Mouse (Mus musculus) liver, embryonic 15.5 days (tissue): ENCODE results near the gene Ugt2b37. TPM values are rescaled to one million over a fixed set of nuclear protein-coding genes. Genes with fewer than 3 reads are reported as not detected.
A peak's percentile ranks its signal among the peaks of the same experiment; 100 is the strongest.
"Not testable (repeated sequence)": the region's sequence is repeated elsewhere in the genome, so short reads cannot be mapped to it uniquely, and the experiment has no call there.

Experiments
- ATAC-seq: fragments of 200-750 bp; cut with Nextera tagmentation; 2 replicates; pipeline ENCODE4 v1.8.0; 2017; ENCODE audit warnings: moderate number of reproducible peaks, mild to moderate bottlenecking, moderate library complexity; ENCODE audit not compliant: insufficient read depth
- H3K27ac ChIP-seq: fragments of 300-500 bp; sonication (generic); replicated peaks from 2 replicates; pipeline ENCODE4 v1.5.1; 2015; ENCODE audit warnings: mild to moderate bottlenecking, inconsistent platforms
- H3K27me3 ChIP-seq: fragments of 300-500 bp; sonication (generic); 2 replicates; pipeline ENCODE4 v1.6.1; 2015; ENCODE audit warnings: mild to moderate bottlenecking, inconsistent platforms
- H3K36me3 ChIP-seq: fragments of 300-500 bp; sonication (generic); replicated peaks from 2 replicates; pipeline ENCODE4 v1.6.1; 2015; ENCODE audit warnings: moderate library complexity, mild to moderate bottlenecking, inconsistent platforms
- H3K4me1 ChIP-seq: fragments of 300-500 bp; sonication (generic); replicated peaks from 2 replicates; pipeline ENCODE4 v1.6.1; 2015; ENCODE audit warnings: inconsistent platforms
- H3K4me2 ChIP-seq: fragments of 300-500 bp; sonication (generic); 2 replicates; pipeline ENCODE4 v1.6.1; 2015; ENCODE audit warnings: moderate library complexity, mild to moderate bottlenecking, inconsistent platforms
- H3K4me3 ChIP-seq: fragments of 300-500 bp; sonication (generic); replicated peaks from 2 replicates; pipeline ENCODE4 v1.5.1; 2015; ENCODE audit warnings: mild to moderate bottlenecking, inconsistent platforms
- H3K9ac ChIP-seq: fragments of 300-500 bp; sonication (generic); 2 replicates; pipeline ENCODE4 v1.6.1; 2015; ENCODE audit warnings: moderate library complexity, mild to moderate bottlenecking, inconsistent platforms
- H3K9me3 ChIP-seq: fragments of 300-500 bp; sonication (generic); replicated peaks from 2 replicates; pipeline ENCODE4 v1.6.1; 2016; ENCODE audit warnings: inconsistent platforms
- WGBS: fragments of 180-500 bp; shearing (Covaris S2); methylation state at CpG from one replicate; pipeline ENCODE4 v1.1.7; 2015; ENCODE audit warnings: mixed read lengths; ENCODE audit not compliant: insufficient replicate concordance; 5-methylcytosine and 5-hydroxymethylcytosine counted together
- polyA plus RNA-seq: library from polyadenylated mRNA; unstranded; fragments of >200 nt; fragmentation: Nextera tagmentation; extraction: Ambion mirVana; gene quantifications from 2 replicates; pipeline ENCODE4 v1.2.1, GENCODE M21; 2015

The Ugt2b37 gene
- not detected in 2 replicates for polyA plus RNA-seq

DNA sequence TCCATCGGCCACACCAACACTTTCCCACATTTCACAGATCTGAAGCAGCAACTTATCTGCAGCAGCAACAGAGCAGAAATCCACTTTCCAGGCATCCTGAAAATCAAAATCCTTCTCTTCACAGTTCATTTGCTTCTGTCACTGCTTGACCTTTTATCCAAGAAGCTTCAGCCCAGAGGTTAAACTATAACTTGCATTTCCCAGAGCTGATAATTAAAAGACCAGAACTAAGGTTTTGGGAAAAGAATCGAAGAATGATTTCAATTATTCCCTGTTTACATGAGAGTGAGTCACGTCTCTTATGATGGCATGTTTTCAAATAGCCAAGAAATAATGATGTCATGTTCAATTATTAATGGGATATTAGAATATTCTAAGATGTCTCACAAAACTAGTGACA is at the start of gene Ugt2b37:
Gene Ugt2b37, minus strand, starts transcription at position 129 of the 400 bp plus-strand sequence.
- H3K27ac ChIP-seq, H3K9me3 ChIP-seq, H3K4me2 ChIP-seq, H3K4me3 ChIP-seq, H3K36me3 ChIP-seq, H3K27me3 ChIP-seq, ATAC-seq, H3K4me1 ChIP-seq, H3K9ac ChIP-seq: not testable (repeated sequence)
- WGBS: 60% methylated on average over 3 of the region's 3 CpGs

DNA sequence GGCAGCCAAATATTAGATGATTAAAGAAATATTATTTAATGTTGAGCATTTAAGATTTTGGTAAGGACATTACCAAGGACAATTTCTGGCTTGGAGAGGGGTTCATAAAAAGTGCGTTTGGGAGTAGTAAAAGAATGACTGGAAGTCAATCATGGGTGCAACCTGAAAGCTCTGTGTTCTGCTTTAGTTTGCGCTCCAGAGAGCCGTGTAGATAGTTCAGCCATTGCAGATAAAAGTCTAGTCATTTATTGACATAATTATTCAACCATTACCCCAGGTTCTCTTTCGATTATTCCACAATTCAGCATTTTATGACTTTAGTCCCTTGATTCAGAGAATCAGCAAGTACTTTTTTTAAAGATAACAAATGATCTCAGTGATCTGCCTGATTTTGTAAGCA is 31.6 kb upstream of the Ugt2b37 start:
- not testable (repeated sequence) for H3K4me3 ChIP-seq, H3K36me3 ChIP-seq, H3K27me3 ChIP-seq, H3K9ac ChIP-seq, H3K4me1 ChIP-seq, H3K9me3 ChIP-seq, H3K4me2 ChIP-seq, ATAC-seq, H3K27ac ChIP-seq
- WGBS: 62% methylated on average over 4 of the region's 4 CpGs

DNA sequence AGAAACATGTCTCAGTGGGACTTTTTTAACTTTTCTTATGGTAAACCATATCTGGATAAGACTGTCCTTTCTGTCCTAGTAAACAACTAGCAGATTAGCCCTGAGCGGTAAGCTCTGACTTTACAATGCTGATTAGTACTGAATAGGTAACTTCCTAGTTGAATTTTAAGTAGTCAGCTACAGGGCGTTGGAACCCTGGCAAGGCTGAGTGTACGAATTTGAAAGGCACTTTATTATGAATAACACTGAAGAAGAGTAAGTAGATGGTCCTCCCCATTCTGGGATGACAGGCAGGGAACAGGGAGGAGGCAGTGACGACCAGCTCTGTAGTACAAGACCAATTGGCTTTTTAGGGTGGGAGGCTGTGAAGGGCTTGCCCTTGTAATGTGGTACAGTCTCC is 21.4 kb upstream of the Ugt2b37 start:
- not testable (repeated sequence) for H3K9me3 ChIP-seq, H3K9ac ChIP-seq, H3K4me1 ChIP-seq, H3K4me2 ChIP-seq, H3K4me3 ChIP-seq, H3K27ac ChIP-seq, H3K27me3 ChIP-seq, H3K36me3 ChIP-seq, ATAC-seq
- WGBS: 63% methylated on average over 4 of the region's 4 CpGs

DNA sequence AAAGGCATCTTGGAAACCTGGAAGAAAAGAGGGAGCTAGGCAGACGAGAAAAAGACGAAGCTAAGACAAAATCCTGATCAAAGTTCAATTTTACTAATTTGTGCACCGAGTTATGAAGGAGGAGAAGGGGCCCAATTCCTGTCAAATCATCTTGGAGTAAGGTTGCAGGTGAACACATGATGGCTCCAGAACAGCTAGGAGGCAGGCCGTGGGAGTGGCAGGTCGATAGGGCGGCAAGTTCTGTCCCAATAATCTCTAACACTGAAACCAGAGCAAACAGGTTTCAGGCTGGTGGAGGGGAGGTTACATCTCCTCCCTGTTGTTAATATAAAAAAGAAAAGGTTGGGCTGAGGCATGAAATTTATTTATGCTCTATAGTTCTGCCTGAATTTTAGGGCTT is 21.0 kb upstream of the Ugt2b37 start:
- Histone ChIP-seq H3K36me3 (no peaks in the 10 kb centered on the region), H3K4me1 (no peaks in the 10 kb centered on the region), H3K9ac (no peak overlapping the region), H3K9me3 (no peaks in the 10 kb centered on the region), H3K27me3 (no peaks in the 10 kb centered on the region), H3K4me3 (no peak overlapping the region), H3K4me2 (no peak overlapping the region), H3K27ac (no peak overlapping the region)
- ATAC-seq: no peak
- WGBS: 49% methylated on average over 6 of the region's 6 CpGs

DNA sequence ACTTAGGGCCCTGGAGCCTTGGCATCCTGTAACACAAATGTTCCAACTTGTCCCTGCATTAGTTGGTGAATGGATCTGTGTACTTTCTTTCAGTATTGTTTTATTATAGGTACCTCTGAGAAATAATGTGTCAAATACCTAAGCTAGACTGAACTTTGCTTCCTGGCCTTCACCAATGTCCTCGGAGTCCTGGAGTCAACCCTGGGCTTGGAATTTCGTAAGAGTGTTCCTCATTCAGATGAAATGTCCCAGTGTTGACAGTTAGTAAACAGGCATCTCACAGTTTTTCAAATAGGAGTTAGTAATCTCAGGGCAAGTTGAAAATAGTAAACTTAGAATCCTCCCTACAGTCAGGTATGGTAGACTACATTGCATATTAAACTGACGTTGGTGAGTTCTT is 1.2 kb upstream of the Ugt2b37 start:
- no peak for ATAC-seq
- Histone ChIP-seq H3K27me3 (no peaks in the 10 kb centered on the region), H3K9me3 (no peaks in the 10 kb centered on the region), H3K9ac (no peak overlapping the region), H3K27ac (no peak overlapping the region), H3K36me3 (no peaks in the 10 kb centered on the region), H3K4me3 (no peak overlapping the region), H3K4me2 (no peak overlapping the region), H3K4me1 (no peaks in the 10 kb centered on the region)
- WGBS: 51% methylated on average over 3 of the region's 3 CpGs

DNA sequence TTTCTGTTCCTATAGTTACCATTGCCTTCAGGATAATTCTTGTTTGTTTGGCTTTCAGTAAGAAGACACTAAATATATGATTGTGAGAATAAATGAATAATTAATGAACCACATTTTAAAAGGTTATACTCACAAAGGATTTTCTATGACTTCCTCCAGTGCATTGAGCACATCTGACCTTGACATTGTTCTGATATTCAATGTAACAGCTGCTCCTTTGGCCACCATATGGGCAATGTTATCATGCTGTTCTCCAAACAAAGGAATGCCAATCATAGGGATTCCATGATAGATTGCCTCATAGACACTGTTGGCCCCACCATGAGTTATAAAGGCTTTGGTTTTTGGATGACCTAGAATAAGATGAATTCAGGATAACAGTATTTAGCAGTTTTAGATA is 12.5 kb downstream of the Ugt2b37 start:
- not testable (repeated sequence) for H3K4me3 ChIP-seq, H3K27ac ChIP-seq, ATAC-seq, H3K27me3 ChIP-seq, H3K9me3 ChIP-seq, H3K4me2 ChIP-seq, H3K4me1 ChIP-seq, H3K36me3 ChIP-seq, H3K9ac ChIP-seq

DNA sequence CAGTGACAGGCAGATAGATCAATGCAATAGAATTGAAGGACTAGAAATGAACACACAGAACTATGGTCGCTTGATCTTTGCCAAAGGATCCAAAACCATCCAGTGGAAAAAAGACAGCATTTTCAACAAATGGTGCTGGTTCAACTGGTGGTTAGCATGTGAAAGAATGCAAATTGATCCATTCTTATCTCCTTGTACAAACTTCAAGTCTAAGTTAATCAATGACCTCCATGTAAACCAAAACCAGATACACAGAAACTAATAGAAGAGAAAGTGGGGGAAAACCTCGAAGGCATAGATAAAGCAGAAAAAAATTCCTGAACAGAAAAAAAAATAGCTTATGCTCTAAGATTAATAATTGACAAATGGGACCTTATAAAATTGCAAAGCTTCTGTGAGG is 58.2 kb downstream of the Ugt2b37 start:
- 27% methylated on average over 2 of the region's 2 CpGs for WGBS
- not testable (repeated sequence) for H3K4me1 ChIP-seq, H3K9ac ChIP-seq, H3K4me3 ChIP-seq, H3K27ac ChIP-seq, H3K27me3 ChIP-seq, H3K9me3 ChIP-seq, H3K4me2 ChIP-seq, H3K36me3 ChIP-seq
- ATAC-seq: peak; percentile 40; the same call in 1 of the 2 replicates

Other genes starting within 250 kb of the Ugt2b37 start
- gene Ugt2b36, start 162.2 kb downstream of the Ugt2b37 start, polyA plus RNA-seq: 32.3 and 37.3 TPM in 2 replicates
- gene Ugt2b5, start 114.5 kb downstream of the Ugt2b37 start, polyA plus RNA-seq: 26.0 and 33.0 TPM in 2 replicates
- gene Ugt2a3, start 82.4 kb upstream of the Ugt2b37 start, polyA plus RNA-seq: 0.07 TPM in 1 of 2 replicates, not detected in the other
- not detected in 2 replicates for gene Ugt2b38, start 169.4 kb upstream of the Ugt2b37 start, polyA plus RNA-seq
- gene Ugt2a2, start 227.5 kb upstream of the Ugt2b37 start, polyA plus RNA-seq: not detected in 2 replicates
- not detected in 2 replicates for gene Gm43638, start 232.0 kb upstream of the Ugt2b37 start, polyA plus RNA-seq
- not detected in 2 replicates for gene Ugt2a1, start 236.1 kb upstream of the Ugt2b37 start, polyA plus RNA-seq